Mouse (Mus musculus): Measurements from ENCODE around the gene Hsd17b12.
A peak's percentile ranks its signal among the peaks of the same experiment; 100 is the strongest.

The Hsd17b12 gene

GRCm38 (mm10) chr2:94010335-94011291 lies 147.2 kb downstream of the Hsd17b12 start, which contains the start of gene Alkbh3:
Gene Alkbh3, minus strand, starts transcription at chr2:94010807.
- peak; percentile 58 for DNase-seq (ENCODE audit: low read depth)

DNA sequence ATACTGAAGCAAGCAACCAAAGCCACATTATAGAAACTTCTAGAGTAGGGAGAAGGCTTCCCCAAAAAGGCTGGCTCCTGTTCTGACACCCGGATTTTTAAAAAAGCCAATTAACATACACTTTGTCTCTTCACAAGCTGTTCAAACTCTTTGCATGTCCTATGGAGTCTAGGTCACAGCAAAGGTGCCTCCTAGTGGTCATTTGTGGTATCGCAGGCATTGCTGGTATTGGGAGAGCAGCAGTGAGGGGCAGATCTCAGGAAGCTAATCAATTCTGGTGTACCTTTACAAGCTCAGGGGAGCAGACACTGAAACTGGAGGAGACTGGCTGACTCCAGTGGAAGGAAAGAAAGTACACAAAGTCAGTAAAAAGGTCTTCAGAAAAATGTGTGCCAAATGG lies 155.4 kb downstream of the Hsd17b12 start:
- peak; percentile 46 for DNase-seq (ENCODE audit: low read depth)

DNA sequence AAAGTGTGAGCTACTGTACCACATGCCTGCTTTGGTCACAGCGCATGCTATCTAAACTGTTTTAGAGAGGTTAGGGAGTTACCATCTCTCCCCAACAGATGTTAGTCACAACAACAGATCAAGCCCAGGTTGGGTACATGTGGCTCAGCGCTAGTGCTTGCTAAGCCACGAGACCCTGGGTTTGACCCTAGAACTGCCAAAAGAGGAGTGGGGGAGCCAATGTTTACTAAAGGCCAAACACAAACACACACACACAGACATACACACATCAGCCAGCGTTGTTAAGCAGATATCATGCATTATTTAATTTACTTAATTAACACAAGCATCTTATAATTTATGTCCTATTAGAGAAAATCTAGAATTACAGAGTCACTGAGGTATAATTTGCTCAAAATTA lies 155.8 kb downstream of the Hsd17b12 start:
- no peak for DNase-seq (ENCODE audit: low read depth)

DNA sequence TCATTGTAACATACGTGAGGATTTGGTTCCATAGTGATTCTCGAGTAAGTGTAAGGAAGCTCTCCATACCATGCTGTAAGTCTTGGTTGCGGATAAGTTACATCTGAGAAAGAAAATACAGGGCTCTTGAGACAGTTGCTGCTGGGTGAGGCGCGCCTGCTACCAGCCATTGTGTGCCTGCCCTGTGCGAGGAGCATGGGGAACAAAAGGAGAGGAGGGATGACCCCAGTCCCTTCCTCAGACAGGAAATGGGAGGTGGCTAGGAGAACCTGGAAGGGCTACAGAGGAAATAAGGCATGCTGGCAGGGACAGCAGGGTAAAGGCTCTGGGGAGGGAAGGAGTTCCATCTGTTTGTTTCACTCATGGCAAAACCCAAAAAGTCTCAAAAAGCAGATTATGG lies 156.4 kb downstream of the Hsd17b12 start:
- DNase-seq (ENCODE audit: low read depth): no peak

DNA sequence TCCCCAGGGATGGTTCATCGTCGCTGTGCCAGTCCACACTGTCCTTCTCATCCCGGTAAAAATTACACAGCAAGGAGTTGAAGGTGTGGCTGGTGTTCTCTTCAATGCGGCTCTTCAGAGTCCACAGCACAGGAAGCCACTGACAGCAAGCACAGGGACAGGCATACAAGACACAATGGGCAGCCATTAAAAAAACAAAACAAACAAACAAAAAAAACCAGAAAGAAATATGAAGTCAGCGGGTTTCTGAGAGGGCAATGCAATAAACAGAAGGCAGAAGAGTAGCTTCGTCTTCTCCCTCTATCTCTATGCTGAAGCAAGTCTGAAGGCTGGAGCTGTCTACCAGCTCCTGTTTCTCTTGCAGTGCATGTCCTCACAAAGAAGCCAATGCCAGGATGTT lies 161.5 kb downstream of the Hsd17b12 start, which contains the start of gene Gm27027:
Gm27027 (minus strand) TSS at position 101 of the 400 bp plus-strand sequence.
- no peak for DNase-seq (ENCODE audit: low read depth)

GRCm38 (mm10) chr2:93992810-93993209 lies 165.0 kb downstream of the Hsd17b12 start:
- DNase-seq (ENCODE audit: low read depth): no peak

DNA sequence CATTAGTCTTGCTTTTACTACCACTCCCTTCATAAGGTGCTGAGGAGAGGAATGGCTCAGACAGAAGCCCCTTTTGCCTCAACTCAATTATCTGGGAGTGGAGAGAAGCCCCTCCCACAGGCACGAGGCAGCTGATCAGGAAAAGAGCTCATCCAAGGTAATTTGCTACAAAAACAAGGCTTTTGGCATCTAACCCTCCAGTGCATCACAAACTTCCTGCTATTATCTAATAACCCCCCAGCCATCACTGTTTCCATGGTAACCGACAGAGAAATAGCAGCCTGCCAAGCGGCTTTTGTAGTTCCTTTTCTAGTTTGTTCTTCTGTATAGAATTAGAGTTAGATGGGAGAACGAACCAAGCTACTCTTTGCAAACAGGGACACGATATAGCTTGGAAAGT lies 165.5 kb downstream of the Hsd17b12 start:
- no peak for DNase-seq (ENCODE audit: low read depth)

- DNase-seq (ENCODE audit: low read depth): no peak
Observed at GRCm38 (mm10) chr2:93991336-93991735, 166.4 kb downstream of the Hsd17b12 start.

DNA sequence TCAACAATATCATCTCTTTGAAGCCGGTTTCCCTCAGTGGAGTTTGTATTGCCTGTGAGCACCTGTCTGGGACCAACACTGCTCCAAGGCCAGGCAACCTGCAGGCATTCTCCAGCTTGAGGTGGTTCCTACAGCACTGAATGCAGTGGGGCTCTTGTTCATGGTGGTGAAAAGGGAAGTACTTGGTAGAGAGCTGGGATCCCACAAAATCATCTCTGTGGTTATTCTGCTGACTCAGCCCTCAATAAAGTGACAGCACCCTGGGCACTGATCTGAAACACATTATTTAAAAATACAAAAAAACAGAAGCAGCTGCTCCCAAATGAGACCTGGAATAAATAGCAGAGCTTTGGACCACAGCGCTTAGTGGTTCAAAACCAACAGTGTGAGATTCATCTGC lies 169.3 kb downstream of the Hsd17b12 start:
- no peak for DNase-seq (ENCODE audit: low read depth)

Data from fibroblast of lung, adult 2 months (primary cell).